Comparison of ENCODE assay signal across 15 mouse cellular contexts in genomic region chr3:75394487-75394886, GRCm38 (mm10).
A peak's percentile ranks its signal among the peaks of the same experiment; 100 is the strongest.
DNase-seq lines count a peak whose midpoint lies in the region; ATAC-seq and TF ChIP-seq lines count a peak whose summit lies in the region.
"Had no signal": no experiment of that assay in that cellular context is flagged by ENCODE, and none has a peak within 500 bp of the region (broad histone marks: within the 10 kb centered on the region; RNA-seq: fewer than 3 reads in every experiment).

No protein-coding gene starts in this region.

- H3K4me1 ChIP-seq in heart, embryonic 13.5 days, result peaks cover 19% of the 10 kb centered on the region
- no peaks in the 10 kb centered on the region for H3K4me1 ChIP-seq in heart, adult 2 months (ENCODE audit: control insufficient read depth, insufficient read depth, low read length)
- H3K4me1 ChIP-seq in hindbrain, postnatal 0 days (ENCODE audit: insufficient read depth, low read length), result no peaks in the 10 kb centered on the region; the same call in 1 of the 2 replicates
- peaks cover 4% of the 10 kb centered on the region; the same call in 1 of the 2 replicates for H3K4me1 ChIP-seq in hindbrain, embryonic 10.5 days (replicated peaks)
- peaks cover 16% of the 10 kb centered on the region for H3K4me1 ChIP-seq in midbrain, embryonic 16.5 days (ENCODE audit: control insufficient read depth, insufficient read depth, low read length)
- H3K4me1 ChIP-seq in neural tube, embryonic 15.5 days, result peaks cover 8% of the 10 kb centered on the region

- 23% methylated on average over 3 of the region's 3 CpGs for WGBS in heart, embryonic 13.5 days
- WGBS in heart, adult 2 months, result 22% methylated on average over 3 of the region's 3 CpGs
- 70% methylated on average over 3 of the region's 3 CpGs for WGBS in hindbrain, postnatal 0 days
- WGBS in hindbrain, embryonic 10.5 days, result 76% methylated on average over 3 of the region's 3 CpGs
- 69% methylated on average over 3 of the region's 3 CpGs for WGBS in midbrain, embryonic 16.5 days
- 79% methylated on average over 3 of the region's 3 CpGs for WGBS in neural tube, embryonic 15.5 days

- no peaks in the 10 kb centered on the region for H3K9me3 ChIP-seq in heart, embryonic 13.5 days
- H3K9me3 ChIP-seq in hindbrain, postnatal 0 days (ENCODE audit: low read length), result no peaks in the 10 kb centered on the region
- H3K9me3 ChIP-seq in hindbrain, embryonic 10.5 days, result no peaks in the 10 kb centered on the region
- H3K9me3 ChIP-seq in midbrain, embryonic 16.5 days (replicated peaks; ENCODE audit: control insufficient read depth, low read length, poor library complexity, severe bottlenecking), result no peaks in the 10 kb centered on the region
- H3K9me3 ChIP-seq in neural tube, embryonic 15.5 days (replicated peaks), result no peaks in the 10 kb centered on the region

- no peak for ATAC-seq in heart, embryonic 13.5 days (ENCODE audit: extremely low read depth, insufficient number of reproducible peaks, low FRiP score, low TSS enrichment)
- no peak for ATAC-seq in hindbrain, postnatal 0 days
- 0 out of 2 replicates have a peak, but pooled peaks have one; percentile 7 for ATAC-seq in midbrain, embryonic 16.5 days
- no peak for ATAC-seq in neural tube, embryonic 15.5 days (ENCODE audit: low FRiP score)
- ATAC-seq: liver, postnatal 0 days had no signal

- TF ChIP-seq CTCF in heart, adult 2 months (IDR thresholded peaks at IDR 0.05), result no peak
- no peak for TF ChIP-seq CTCF in hindbrain, postnatal 0 days (IDR thresholded peaks at IDR 0.05; ENCODE audit: low read depth)

- peak overlapping the region; percentile 59; the same call in 1 of the 2 replicates for H3K27ac ChIP-seq in heart, embryonic 13.5 days (replicated peaks)
- no peak overlapping the region for H3K27ac ChIP-seq in heart, adult 2 months
- H3K27ac ChIP-seq in hindbrain, postnatal 0 days, result peak overlapping the region; percentile 62
- no peak overlapping the region for H3K27ac ChIP-seq in hindbrain, embryonic 10.5 days
- peak overlapping the region; percentile 68 for H3K27ac ChIP-seq in midbrain, embryonic 16.5 days (ENCODE audit: low read length)
- peak overlapping the region; percentile 68 for H3K27ac ChIP-seq in neural tube, embryonic 15.5 days (replicated peaks)
- H3K27ac ChIP-seq: stomach, postnatal 0 days had no signal

- H3K36me3 ChIP-seq in heart, embryonic 13.5 days, result no peaks in the 10 kb centered on the region
- H3K36me3 ChIP-seq in heart, adult 2 months (ENCODE audit: control insufficient read depth, insufficient read depth, low read length), result no peaks in the 10 kb centered on the region
- no peaks in the 10 kb centered on the region for H3K36me3 ChIP-seq in hindbrain, postnatal 0 days (ENCODE audit: insufficient read depth, low read length)
- H3K36me3 ChIP-seq in hindbrain, embryonic 10.5 days, result no peaks in the 10 kb centered on the region
- H3K36me3 ChIP-seq in midbrain, embryonic 16.5 days (ENCODE audit: control insufficient read depth, insufficient read depth, low read length), result no peaks in the 10 kb centered on the region
- H3K36me3 ChIP-seq in neural tube, embryonic 15.5 days, result no peaks in the 10 kb centered on the region

- H3K9ac ChIP-seq in heart, embryonic 13.5 days, result peak overlapping the region; percentile 21; the same call in 1 of the 2 replicates
- no peak overlapping the region for H3K9ac ChIP-seq in heart, adult 2 months (ENCODE audit: low read depth, low read length)
- no peak overlapping the region for H3K9ac ChIP-seq in hindbrain, postnatal 0 days (replicated peaks; ENCODE audit: low read length)
- H3K9ac ChIP-seq in midbrain, embryonic 16.5 days (ENCODE audit: low read depth, low read length), result no peak overlapping the region
- H3K9ac ChIP-seq in neural tube, embryonic 15.5 days (replicated peaks), result no peak overlapping the region
- H3K9ac ChIP-seq: liver, postnatal 0 days had no signal

- H3K79me2 ChIP-seq in heart, adult 2 months (replicated peaks; ENCODE audit: control insufficient read depth, insufficient read depth, low read length), result no peaks in the 10 kb centered on the region

- intact Hi-C loops in heart, adult 2 months (cut with DNase I), result no loop called here

- DNase-seq in heart, adult 2 months, result no peak
- DNase-seq in hindbrain, postnatal 0 days (ENCODE audit: low spot score), result no peak
- no peak for DNase-seq in hindbrain, embryonic 10.5 days (ENCODE audit: low spot score)
- DNase-seq in right cerebral cortex, adult 2 months (ENCODE audit: low spot score in 2 of 2), result no peak
- DNase-seq: cerebellum, adult 9-11 months; kidney, adult 9 months; kidney, postnatal 4 days; liver; liver, postnatal 0 days; lung, postnatal 14 days; right cerebral cortex, postnatal 25 days had no signal

- H3K4me3 ChIP-seq in heart, embryonic 13.5 days, result no peak overlapping the region
- H3K4me3 ChIP-seq in heart, adult 2 months, result no peak overlapping the region
- H3K4me3 ChIP-seq in hindbrain, postnatal 0 days (ENCODE audit: low read length), result no peak overlapping the region
- H3K4me3 ChIP-seq in hindbrain, embryonic 10.5 days, result no peak overlapping the region
- no peak overlapping the region for H3K4me3 ChIP-seq in midbrain, embryonic 16.5 days (ENCODE audit: low read depth, low read length)
- no peak overlapping the region for H3K4me3 ChIP-seq in neural tube, embryonic 15.5 days (replicated peaks)

- no peaks in the 10 kb centered on the region for H3K27me3 ChIP-seq in heart, embryonic 13.5 days (replicated peaks)
- H3K27me3 ChIP-seq in heart, adult 2 months (ENCODE audit: control insufficient read depth, insufficient read depth, low read length), result no peaks in the 10 kb centered on the region
- no peaks in the 10 kb centered on the region for H3K27me3 ChIP-seq in hindbrain, postnatal 0 days (ENCODE audit: insufficient read depth, low read length)
- no peaks in the 10 kb centered on the region for H3K27me3 ChIP-seq in hindbrain, embryonic 10.5 days (ENCODE audit: insufficient read depth, poor library complexity, severe bottlenecking)
- H3K27me3 ChIP-seq in midbrain, embryonic 16.5 days (ENCODE audit: control insufficient read depth, insufficient read depth, low read depth, low read length), result no peaks in the 10 kb centered on the region
- no peaks in the 10 kb centered on the region for H3K27me3 ChIP-seq in neural tube, embryonic 15.5 days (replicated peaks)

- no peak for TF ChIP-seq EP300 in heart, adult 2 months (IDR thresholded peaks at IDR 0.05; ENCODE audit: insufficient read depth, low read depth, low read length)

- peak overlapping the region; percentile 47 for H3K4me2 ChIP-seq in heart, embryonic 13.5 days
- H3K4me2 ChIP-seq in hindbrain, postnatal 0 days (ENCODE audit: low read depth, low read length), result no peak overlapping the region
- no peak overlapping the region for H3K4me2 ChIP-seq in midbrain, embryonic 16.5 days (ENCODE audit: low read length)
- H3K4me2 ChIP-seq in neural tube, embryonic 15.5 days, result no peak overlapping the region

- no peak for TF ChIP-seq POLR2A in heart, adult 2 months (IDR thresholded peaks at IDR 0.05; ENCODE audit: insufficient read depth, low read depth, low read length)

Comparison
In these comparisons a context has a peak if more than half of its experiments do, and no peak if none do; other contexts are left out.
1. H3K27ac ChIP-seq: peak in heart, embryonic 13.5 days (single experiment), hindbrain, postnatal 0 days (single experiment), midbrain, embryonic 16.5 days (single experiment) and neural tube, embryonic 15.5 days (single experiment); none in heart, adult 2 months (single experiment) and hindbrain, embryonic 10.5 days (single experiment).